Mouse (Mus musculus): Measurements from ENCODE around the gene Ctbs. TPM values are rescaled to one million over a fixed set of nuclear protein-coding genes. Genes with fewer than 3 reads are reported as not detected.

The Ctbs gene
- polyA plus RNA-seq (2015; fragmentation: Nextera tagmentation; extraction: Ambion mirVana) = 11.8 and 15.8 TPM in 2 replicates

GRCm38 (mm10) chr3:146449745-146450250 lies at the start of gene Ctbs:
Gene Ctbs, plus strand, starts transcription at chr3:146449795.

GRCm38 (mm10) chr3:146404311-146405201 lies 45.0 kb upstream of the Ctbs start, which contains the start of gene Ssx2ip:
Gene Ssx2ip, plus strand, starts transcription at chr3:146404642.

GRCm38 (mm10) chr3:146499431-146500002 lies 49.9 kb downstream of the Ctbs start, which contains the start of the genes Spata1 and Gng5:
Gene Spata1, minus strand, starts transcription at chr3:146499753.
Gene Gng5, plus strand, starts transcription at chr3:146499807.

Other genes starting within 250 kb of the Ctbs start
- gene Lpar3, start 228.8 kb upstream of the Ctbs start, polyA plus RNA-seq (2015; fragmentation: Nextera tagmentation; extraction: Ambion mirVana) = 0.97 and 1.4 TPM in 2 replicates
- gene Ssx2ip, start 45.2 kb upstream of the Ctbs start, polyA plus RNA-seq (2015; fragmentation: Nextera tagmentation; extraction: Ambion mirVana) = 11.2 and 11.9 TPM in 2 replicates
- gene Spata1, start 50.0 kb downstream of the Ctbs start, polyA plus RNA-seq (2015; fragmentation: Nextera tagmentation; extraction: Ambion mirVana) = 4.2 and 4.5 TPM in 2 replicates
- 1,212 and 1,504 TPM in 2 replicates for gene Gng5, start 50.0 kb downstream of the Ctbs start, polyA plus RNA-seq (2015; fragmentation: Nextera tagmentation; extraction: Ambion mirVana)
- 31.9 and 43.0 TPM in 2 replicates for gene Rpf1, start 71.6 kb downstream of the Ctbs start, polyA plus RNA-seq (2015; fragmentation: Nextera tagmentation; extraction: Ambion mirVana)
- gene Uox, start 120.6 kb downstream of the Ctbs start, polyA plus RNA-seq (2015; fragmentation: Nextera tagmentation; extraction: Ambion mirVana) = 5.7 and 9.9 TPM in 2 replicates
- gene Dnase2b, start 165.8 kb downstream of the Ctbs start, polyA plus RNA-seq (2015; fragmentation: Nextera tagmentation; extraction: Ambion mirVana) = 0.08 and 0.35 TPM in 2 replicates
- gene 4930503B20Rik, start 201.5 kb downstream of the Ctbs start, polyA plus RNA-seq (2015; fragmentation: Nextera tagmentation; extraction: Ambion mirVana) = 0.08 TPM in 1 of 2 replicates, not detected in the other
- gene Samd13, start 235.8 kb downstream of the Ctbs start, polyA plus RNA-seq (2015; fragmentation: Nextera tagmentation; extraction: Ambion mirVana) = 1.1 TPM in 2 replicates

Measured in adrenal gland, postnatal 0 days (tissue).